Mouse (Mus musculus): ENCODE results near the gene Aspscr1. TPM values are rescaled to one million over a fixed set of nuclear protein-coding genes. Genes with fewer than 3 reads are reported as not detected.
A peak's percentile ranks its signal among the peaks of the same experiment; 100 is the strongest.

Gene Aspscr1
- total and polyA plus RNA-seq, 3 experiments, result 39.2 to 248 (median 57.0) TPM

GRCm38 (mm10) chr11:120641255-120641654, 31.5 kb upstream of the Aspscr1 start:
- peaks cover 30% of the 10 kb centered on the region for H3K4me1 ChIP-seq (ENCODE audit: insufficient read depth, low read depth, low read length)
- H3K4me3 ChIP-seq (ENCODE audit: low read depth, low read length), result no peak overlapping the region
- H3K36me3 ChIP-seq (replicated peaks), result peaks cover 28% of the 10 kb centered on the region
- ATAC-seq (ENCODE audit: extremely low read depth, insufficient number of reproducible peaks, low FRiP score, poor library complexity, severe bottlenecking) (no peak), DNase-seq (ENCODE audit: low spot score) (no peak)
- H3K27me3 ChIP-seq (ENCODE audit: insufficient read depth, low read length), result peaks cover 20% of the 10 kb centered on the region; the same call in 1 of the 2 replicates
- no peak for TF ChIP-seq TAL1 (conservative IDR thresholded peaks at IDR 0.05; ENCODE audit: low read depth, low read length)
- TF ChIP-seq CTCF (IDR thresholded peaks at IDR 0.05; ENCODE audit: low read depth, low read length), result no peak
- TF ChIP-seq POLR2AphosphoS5 (IDR thresholded peaks at IDR 0.05; ENCODE audit: insufficient replicate concordance, low read depth, low read length), result no peak
- TF ChIP-seq GATA1 (IDR thresholded peaks at IDR 0.05; ENCODE audit: borderline replicate concordance, low read length), result no peak
- TF ChIP-seq GATA2 (IDR thresholded peaks at IDR 0.05; ENCODE audit: borderline replicate concordance, low read depth, low read length), result no peak
- no peaks in the 10 kb centered on the region for H3K9me3 ChIP-seq (replicated peaks)

- Histone ChIP-seq H3K4me1 (ENCODE audit: insufficient read depth, low read depth, low read length) (peaks cover 32% of the 10 kb centered on the region), H3K4me3 (ENCODE audit: low read depth, low read length) (no peak overlapping the region), H3K27me3 (ENCODE audit: insufficient read depth, low read length) (peaks cover 23% of the 10 kb centered on the region), H3K36me3 (replicated peaks) (peaks cover 27% of the 10 kb centered on the region), H3K9me3 (replicated peaks) (no peaks in the 10 kb centered on the region)
- ATAC-seq (ENCODE audit: extremely low read depth, insufficient number of reproducible peaks, low FRiP score, poor library complexity, severe bottlenecking) (no peak), DNase-seq (ENCODE audit: low spot score) (no peak)
- no peak for TF ChIP-seq POLR2AphosphoS5 (IDR thresholded peaks at IDR 0.05; ENCODE audit: insufficient replicate concordance, low read depth, low read length)
- no peak for TF ChIP-seq GATA2 (IDR thresholded peaks at IDR 0.05; ENCODE audit: borderline replicate concordance, low read depth, low read length)
- no peak for TF ChIP-seq TAL1 (conservative IDR thresholded peaks at IDR 0.05; ENCODE audit: low read depth, low read length)
- no peak for TF ChIP-seq GATA1 (IDR thresholded peaks at IDR 0.05; ENCODE audit: borderline replicate concordance, low read length)
Measured at GRCm38 (mm10) chr11:120641869-120642268, 30.9 kb upstream of the Aspscr1 start.

DNA sequence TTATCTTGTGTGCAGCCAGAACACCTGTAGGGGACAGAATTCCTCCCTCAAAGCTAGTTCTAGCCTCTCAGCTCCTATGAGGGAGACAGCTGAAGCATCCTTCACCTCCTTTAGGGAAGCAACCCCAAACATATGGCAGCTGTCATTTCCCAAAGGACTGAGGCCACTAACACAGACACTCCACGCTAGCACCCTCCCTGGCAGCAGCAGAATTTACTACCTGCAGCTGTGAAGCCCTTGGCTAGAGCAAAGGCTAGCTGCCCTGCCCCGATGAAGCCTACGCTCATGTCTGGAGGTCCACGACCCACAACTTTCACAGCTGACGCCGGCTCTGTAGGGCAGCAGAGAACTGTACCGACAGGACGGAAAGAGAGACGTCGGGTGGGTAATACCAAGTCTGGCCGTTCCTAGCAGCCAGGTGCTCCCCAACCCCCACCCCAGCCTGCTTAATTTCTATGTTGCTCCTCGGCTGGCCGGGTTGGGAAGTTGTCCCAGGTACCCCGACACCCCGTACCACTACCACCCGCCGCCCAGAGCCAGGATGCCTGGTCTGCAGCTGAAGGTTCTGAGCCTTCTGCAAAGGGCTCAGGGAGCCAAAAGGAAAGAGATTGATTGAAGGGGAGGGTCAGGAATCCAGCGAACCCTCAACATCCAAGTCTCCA, 29.7 kb upstream of the Aspscr1 start:
- Histone ChIP-seq H3K27me3 (ENCODE audit: insufficient read depth, low read length) (peaks cover 35% of the 10 kb centered on the region), H3K36me3 (replicated peaks) (peaks cover 19% of the 10 kb centered on the region), H3K4me3 (ENCODE audit: low read depth, low read length) (peak overlapping the region; percentile 70), H3K9me3 (replicated peaks) (no peaks in the 10 kb centered on the region), H3K4me1 (ENCODE audit: insufficient read depth, low read depth, low read length) (peaks cover 42% of the 10 kb centered on the region)
- DNase-seq (ENCODE audit: low spot score), result peak; percentile 40
- TF ChIP-seq GATA1 (IDR thresholded peaks at IDR 0.05; ENCODE audit: borderline replicate concordance, low read length) (no peak), CTCF (IDR thresholded peaks at IDR 0.05; ENCODE audit: low read depth, low read length) (no peak), TAL1 (conservative IDR thresholded peaks at IDR 0.05; ENCODE audit: low read depth, low read length) (no peak), POLR2AphosphoS5 (IDR thresholded peaks at IDR 0.05; ENCODE audit: insufficient replicate concordance, low read depth, low read length) (no peak), GATA2 (IDR thresholded peaks at IDR 0.05; ENCODE audit: borderline replicate concordance, low read depth, low read length) (no peak)
- no peak for ATAC-seq (ENCODE audit: extremely low read depth, insufficient number of reproducible peaks, low FRiP score, poor library complexity, severe bottlenecking)

DNA sequence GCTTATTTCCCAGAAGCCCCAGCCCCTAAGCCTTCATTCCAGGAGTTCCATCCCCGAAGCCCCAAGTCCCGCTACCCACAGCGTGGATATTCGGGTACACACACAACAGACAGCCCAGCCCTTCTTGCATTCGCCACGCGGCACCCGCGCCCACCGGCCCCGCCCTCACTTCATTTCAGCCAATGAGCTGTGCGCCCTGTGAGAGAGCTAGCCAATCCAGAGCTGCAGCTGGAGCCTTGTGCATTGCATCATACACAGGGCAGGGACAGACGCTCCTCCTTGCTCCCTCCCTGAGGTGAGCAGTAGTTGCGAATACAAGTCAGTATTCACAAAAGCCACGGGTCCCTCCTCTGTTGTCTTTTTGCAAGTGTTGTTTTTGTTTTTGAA, 29.2 kb upstream of the Aspscr1 start, which contains the start of gene Pycr1:
Gene Pycr1, minus strand, starts transcription at position 169 of the 387 bp plus-strand sequence.
- peaks cover 45% of the 10 kb centered on the region for H3K4me1 ChIP-seq (ENCODE audit: insufficient read depth, low read depth, low read length)
- H3K9me3 ChIP-seq (replicated peaks), result no peaks in the 10 kb centered on the region
- peak within 1 kb of the TSS; percentile 70 for H3K4me3 ChIP-seq (ENCODE audit: low read depth, low read length)
- ATAC-seq (ENCODE audit: extremely low read depth, insufficient number of reproducible peaks, low FRiP score, poor library complexity, severe bottlenecking) (peak; percentile 100), DNase-seq (ENCODE audit: low spot score) (peak; percentile 97)
- H3K27me3 ChIP-seq (ENCODE audit: insufficient read depth, low read length), result peaks cover 37% of the 10 kb centered on the region
- H3K36me3 ChIP-seq (replicated peaks), result peaks cover 19% of the 10 kb centered on the region
- TF ChIP-seq GATA1 (IDR thresholded peaks at IDR 0.05; ENCODE audit: borderline replicate concordance, low read length), result no peak
- TF ChIP-seq TAL1 (conservative IDR thresholded peaks at IDR 0.05; ENCODE audit: low read depth, low read length), result no peak
- no peak for TF ChIP-seq GATA2 (IDR thresholded peaks at IDR 0.05; ENCODE audit: borderline replicate concordance, low read depth, low read length)
- no peak for TF ChIP-seq CTCF (IDR thresholded peaks at IDR 0.05; ENCODE audit: low read depth, low read length)
- TF ChIP-seq POLR2AphosphoS5 (IDR thresholded peaks at IDR 0.05; ENCODE audit: insufficient replicate concordance, low read depth, low read length), result no peak

- TF ChIP-seq POLR2AphosphoS5 (IDR thresholded peaks at IDR 0.05; ENCODE audit: insufficient replicate concordance, low read depth, low read length), result no peak
- no peaks in the 10 kb centered on the region for H3K9me3 ChIP-seq (replicated peaks)
- no peak for DNase-seq (ENCODE audit: low spot score)
- ATAC-seq (ENCODE audit: extremely low read depth, insufficient number of reproducible peaks, low FRiP score, poor library complexity, severe bottlenecking), result no peak
- H3K4me3 ChIP-seq (ENCODE audit: low read depth, low read length), result no peak overlapping the region; the same call in 1 of the 2 replicates
- peaks cover 37% of the 10 kb centered on the region for H3K4me1 ChIP-seq (ENCODE audit: insufficient read depth, low read depth, low read length)
- peaks cover 39% of the 10 kb centered on the region for H3K27me3 ChIP-seq (ENCODE audit: insufficient read depth, low read length)
- H3K36me3 ChIP-seq (replicated peaks), result no peaks in the 10 kb centered on the region
Measured at GRCm38 (mm10) chr11:120647047-120647830, 25.5 kb upstream of the Aspscr1 start.

GRCm38 (mm10) chr11:120648001-120648476, 24.7 kb upstream of the Aspscr1 start, which contains the start of gene Myadml2:
Gene Myadml2, minus strand, starts transcription at chr11:120648158.
- DNase-seq (ENCODE audit: low spot score), result no peak
- H3K9me3 ChIP-seq (replicated peaks), result no peaks in the 10 kb centered on the region
- TF ChIP-seq GATA1 (IDR thresholded peaks at IDR 0.05; ENCODE audit: borderline replicate concordance, low read length) (no peak), POLR2AphosphoS5 (IDR thresholded peaks at IDR 0.05; ENCODE audit: insufficient replicate concordance, low read depth, low read length) (no peak), GATA2 (IDR thresholded peaks at IDR 0.05; ENCODE audit: borderline replicate concordance, low read depth, low read length) (no peak), CTCF (IDR thresholded peaks at IDR 0.05; ENCODE audit: low read depth, low read length) (no peak), TAL1 (conservative IDR thresholded peaks at IDR 0.05; ENCODE audit: low read depth, low read length) (no peak)
- no peaks in the 10 kb centered on the region for H3K36me3 ChIP-seq (replicated peaks)
- no peak for ATAC-seq (ENCODE audit: extremely low read depth, insufficient number of reproducible peaks, low FRiP score, poor library complexity, severe bottlenecking)
- H3K27me3 ChIP-seq (ENCODE audit: insufficient read depth, low read length), result peaks cover 32% of the 10 kb centered on the region
- H3K4me3 ChIP-seq (ENCODE audit: low read depth, low read length), result peak within 1 kb of the TSS; percentile 54; the same call in 1 of the 2 replicates
- H3K4me1 ChIP-seq (ENCODE audit: insufficient read depth, low read depth, low read length), result peaks cover 29% of the 10 kb centered on the region

Data from G1E (cell line).